Mouse (Mus musculus) hindbrain, embryonic 15.5 days (tissue): ENCODE results near the gene Ugt1a2. TPM values are rescaled to one million over a fixed set of nuclear protein-coding genes. Genes with fewer than 3 reads are reported as not detected.
A peak's percentile ranks its signal among the peaks of the same experiment; 100 is the strongest.

Experiments
- ATAC-seq: fragments of 200-750 bp; cut with Nextera tagmentation; 2 replicates; pipeline ENCODE4 v1.8.0; 2017; ENCODE audit warnings: low read depth, moderate number of reproducible peaks, moderate TSS enrichment; ENCODE audit not compliant: low FRiP score
- H3K27ac ChIP-seq: fragments of 300-500 bp; sonication (generic); replicated peaks from 2 replicates; pipeline ENCODE4 v1.5.1; 2015; ENCODE audit warnings: mild to moderate bottlenecking, inconsistent platforms
- H3K27me3 ChIP-seq: fragments of 300-500 bp; sonication (generic); 2 replicates; pipeline ENCODE4 v1.6.1; 2015; ENCODE audit warnings: control low read depth, inconsistent platforms
- H3K36me3 ChIP-seq: fragments of 300-500 bp; sonication (generic); 2 replicates; pipeline ENCODE4 v1.6.1; 2015; ENCODE audit warnings: control low read depth, inconsistent platforms
- H3K4me1 ChIP-seq: fragments of 300-500 bp; sonication (generic); replicated peaks from 2 replicates; pipeline ENCODE4 v1.6.1; 2015; ENCODE audit warnings: control low read depth, inconsistent platforms
- H3K4me2 ChIP-seq: fragments of 300-500 bp; sonication (generic); 2 replicates; pipeline ENCODE4 v1.6.1; 2015; ENCODE audit warnings: moderate library complexity, mild to moderate bottlenecking, inconsistent platforms
- H3K4me3 ChIP-seq: fragments of 300-500 bp; sonication (generic); 2 replicates; pipeline ENCODE4 v1.5.1; 2015; ENCODE audit warnings: mild to moderate bottlenecking, inconsistent platforms
- H3K9ac ChIP-seq: fragments of 300-500 bp; sonication (generic); 2 replicates; pipeline ENCODE4 v1.6.1; 2015; ENCODE audit warnings: inconsistent platforms
- H3K9me3 ChIP-seq: fragments of 300-500 bp; sonication (generic); 2 replicates; pipeline ENCODE4 v1.6.1; 2016; ENCODE audit warnings: control low read depth, inconsistent platforms
- WGBS: fragments of 180-500 bp; shearing (Covaris S2); methylation state at CpG from one replicate; pipeline ENCODE4 v1.1.7; 2015; 5-methylcytosine and 5-hydroxymethylcytosine counted together
- polyA plus RNA-seq: library from polyadenylated mRNA; unstranded; fragments of >200 nt; fragmentation: Nextera tagmentation; extraction: Ambion mirVana; gene quantifications from 2 replicates; pipeline ENCODE4 v1.2.1, GENCODE M21; 2015

Gene Ugt1a2
- polyA plus RNA-seq, 1 experiment from 2014 or later, result not detected

DNA sequence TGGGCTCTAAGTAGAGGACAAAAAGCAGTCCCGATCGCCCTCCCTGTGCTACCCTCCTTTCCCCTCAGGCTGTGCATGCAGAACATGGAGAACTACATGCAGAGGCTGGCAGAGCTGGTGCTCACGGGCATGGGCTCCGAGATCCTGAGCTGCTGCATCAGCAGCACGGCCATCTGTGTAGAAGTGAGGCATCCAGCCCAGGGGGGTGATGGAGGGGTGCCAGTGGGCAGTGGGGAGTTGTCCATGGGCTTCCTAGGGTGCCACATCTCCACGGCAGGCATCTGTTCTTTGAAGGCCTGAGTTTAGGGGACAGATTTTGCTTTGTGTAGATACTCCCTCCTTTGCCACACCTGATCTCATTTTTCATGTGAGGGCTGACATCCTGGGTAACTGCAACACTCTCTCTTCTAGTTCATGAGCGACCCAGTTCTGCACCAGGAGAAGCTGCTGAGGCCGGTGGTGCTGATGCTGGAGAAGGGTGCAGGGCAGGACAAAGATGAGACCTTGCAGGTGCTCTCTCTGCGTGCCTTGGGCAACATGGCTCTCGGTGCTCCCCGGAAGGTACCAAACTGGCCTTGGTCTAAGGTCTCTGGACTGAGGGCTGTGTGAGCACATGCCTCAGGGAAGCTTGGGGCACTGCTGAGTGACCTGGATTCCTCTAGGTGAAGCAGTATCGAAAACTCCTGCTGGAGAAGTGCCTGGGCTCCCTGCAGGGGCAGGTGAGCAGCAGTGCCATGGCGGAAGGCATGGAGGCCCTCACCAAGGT, 55.8 kb downstream of the Ugt1a2 start:
- no peak for ATAC-seq
- Histone ChIP-seq H3K9me3 (peaks cover 41% of the 10 kb centered on the region), H3K4me3 (no peak overlapping the region), H3K9ac (no peak overlapping the region), H3K27ac (no peak overlapping the region), H3K36me3 (peaks cover 5% of the 10 kb centered on the region; the same call in 1 of the 2 replicates), H3K4me2 (no peak overlapping the region), H3K27me3 (no peaks in the 10 kb centered on the region), H3K4me1 (no peaks in the 10 kb centered on the region)
- WGBS, result 79% methylated on average over 13 of the region's 13 CpGs

- Histone ChIP-seq H3K4me3 (no peak overlapping the region), H3K27ac (no peak overlapping the region), H3K36me3 (peaks cover 9% of the 10 kb centered on the region; the same call in 1 of the 2 replicates), H3K9me3 (peaks cover 38% of the 10 kb centered on the region), H3K27me3 (no peaks in the 10 kb centered on the region), H3K4me2 (no peak overlapping the region), H3K9ac (no peak overlapping the region), H3K4me1 (no peaks in the 10 kb centered on the region)
- no peak for ATAC-seq
- 83% methylated on average over 10 of the region's 10 CpGs for WGBS
Measured at GRCm38 (mm10) chr1:88256886-88257663, 56.7 kb downstream of the Ugt1a2 start.

- Histone ChIP-seq H3K4me1 (no peaks in the 10 kb centered on the region), H3K36me3 (peaks cover 13% of the 10 kb centered on the region), H3K9me3 (peaks cover 33% of the 10 kb centered on the region), H3K9ac (no peak overlapping the region), H3K4me2 (no peak overlapping the region), H3K4me3 (no peak overlapping the region), H3K27me3 (no peaks in the 10 kb centered on the region), H3K27ac (no peak overlapping the region)
- no peak for ATAC-seq
- WGBS, result 82% methylated on average over 6 of the region's 6 CpGs
Measured at GRCm38 (mm10) chr1:88257681-88258080, 57.3 kb downstream of the Ugt1a2 start.

GRCm38 (mm10) chr1:88258361-88258760, 58.0 kb downstream of the Ugt1a2 start:
- ATAC-seq, result no peak
- WGBS, result 64% methylated on average over 6 of the region's 6 CpGs
- H3K27me3 ChIP-seq, result no peaks in the 10 kb centered on the region
- no peak overlapping the region for H3K4me2 ChIP-seq
- no peak overlapping the region for H3K4me3 ChIP-seq
- no peak overlapping the region for H3K27ac ChIP-seq
- peaks cover 29% of the 10 kb centered on the region for H3K9me3 ChIP-seq
- H3K9ac ChIP-seq, result no peak overlapping the region
- H3K4me1 ChIP-seq, result no peaks in the 10 kb centered on the region
- peaks cover 20% of the 10 kb centered on the region for H3K36me3 ChIP-seq

- Histone ChIP-seq H3K27me3 (no peaks in the 10 kb centered on the region), H3K4me3 (no peak overlapping the region), H3K9ac (no peak overlapping the region), H3K9me3 (peaks cover 25% of the 10 kb centered on the region), H3K27ac (no peak overlapping the region), H3K36me3 (peaks cover 27% of the 10 kb centered on the region), H3K4me1 (no peaks in the 10 kb centered on the region), H3K4me2 (no peak overlapping the region)
- 77% methylated on average over 8 of the region's 8 CpGs for WGBS
- peak; percentile 6; the same call in 1 of the 2 replicates for ATAC-seq
Measured at GRCm38 (mm10) chr1:88258881-88259642, 58.7 kb downstream of the Ugt1a2 start.

DNA sequence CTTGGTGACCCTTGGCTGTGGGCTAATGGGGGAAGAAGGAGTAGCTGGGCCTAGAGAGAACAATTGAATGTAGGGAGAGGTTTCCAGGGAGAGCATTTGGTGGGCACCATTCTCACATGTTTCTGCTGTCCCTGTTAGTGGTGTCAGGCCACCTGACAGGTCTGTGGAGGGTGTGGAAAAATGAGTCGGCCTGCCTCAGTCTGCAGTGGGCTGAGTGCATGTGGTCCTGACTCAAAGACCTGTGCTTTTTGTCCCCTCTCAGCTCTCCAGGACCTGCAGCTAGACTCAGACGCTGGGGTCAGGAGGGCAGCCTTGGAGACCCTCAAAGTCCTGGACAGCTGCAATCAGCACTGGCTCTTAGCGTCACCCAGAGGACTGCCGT, 59.2 kb downstream of the Ugt1a2 start:
- ATAC-seq, result peak; percentile 5; the same call in 1 of the 2 replicates
- Histone ChIP-seq H3K27ac (no peak overlapping the region), H3K9ac (no peak overlapping the region), H3K4me1 (no peaks in the 10 kb centered on the region), H3K9me3 (peaks cover 21% of the 10 kb centered on the region), H3K36me3 (peaks cover 32% of the 10 kb centered on the region), H3K4me3 (no peak overlapping the region), H3K4me2 (no peak overlapping the region), H3K27me3 (no peaks in the 10 kb centered on the region)
- 73% methylated on average over 4 of the region's 4 CpGs for WGBS

GRCm38 (mm10) chr1:88260114-88260513, 59.7 kb downstream of the Ugt1a2 start:
- no peak overlapping the region for H3K27ac ChIP-seq
- H3K4me1 ChIP-seq, result no peaks in the 10 kb centered on the region
- no peak overlapping the region for H3K4me2 ChIP-seq
- peaks cover 37% of the 10 kb centered on the region for H3K36me3 ChIP-seq
- peaks cover 16% of the 10 kb centered on the region for H3K9me3 ChIP-seq
- H3K27me3 ChIP-seq, result no peaks in the 10 kb centered on the region
- H3K4me3 ChIP-seq, result no peak overlapping the region
- 81% methylated on average over 6 of the region's 6 CpGs for WGBS
- 0 out of 2 replicates have a peak, but pooled peaks have one; percentile 9 for ATAC-seq
- H3K9ac ChIP-seq, result no peak overlapping the region

DNA sequence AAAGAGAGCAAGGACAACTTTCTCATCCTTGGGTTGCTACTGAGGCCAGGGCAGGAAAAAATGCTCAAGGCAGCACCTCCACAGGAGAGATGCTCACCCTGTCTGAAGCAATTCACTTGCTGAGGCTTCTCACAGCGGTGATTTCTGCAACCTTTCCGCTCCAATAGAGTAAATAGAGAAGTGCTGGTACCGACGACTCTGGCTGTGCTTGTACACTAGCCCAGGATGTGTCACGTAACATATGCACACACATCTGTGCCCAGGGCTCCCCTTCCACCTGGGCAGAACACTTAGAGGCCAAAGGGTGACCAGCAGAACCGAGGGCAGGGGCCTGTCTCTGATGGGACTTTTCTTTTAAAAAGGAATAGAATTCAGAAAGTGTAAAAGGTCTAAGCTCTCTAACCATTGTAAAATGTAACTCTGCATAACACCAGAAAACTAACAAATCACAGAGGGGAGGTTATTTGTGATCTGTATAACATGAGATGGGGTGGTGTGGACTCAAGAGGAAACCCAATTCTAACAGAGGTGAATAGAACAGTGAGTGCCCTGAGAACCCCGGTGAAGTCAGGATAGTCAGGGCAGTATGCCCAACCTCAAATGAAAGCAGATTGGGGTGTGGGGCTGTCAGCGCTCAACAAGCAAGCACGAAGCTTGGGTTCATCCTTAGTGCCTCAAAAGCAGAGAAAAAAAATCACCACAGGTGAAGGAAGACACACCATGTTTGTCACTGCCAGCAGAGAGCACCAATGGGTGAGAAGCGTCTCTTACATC, 60.4 kb downstream of the Ugt1a2 start:
- Histone ChIP-seq H3K9ac (no peak overlapping the region), H3K36me3 (peaks cover 44% of the 10 kb centered on the region), H3K27me3 (no peaks in the 10 kb centered on the region), H3K27ac (no peak overlapping the region), H3K4me3 (no peak overlapping the region), H3K4me2 (no peak overlapping the region), H3K4me1 (no peaks in the 10 kb centered on the region), H3K9me3 (peaks cover 11% of the 10 kb centered on the region; the same call in 1 of the 2 replicates)
- ATAC-seq, result no peak
- 82% methylated on average over 10 of the region's 10 CpGs for WGBS

DNA sequence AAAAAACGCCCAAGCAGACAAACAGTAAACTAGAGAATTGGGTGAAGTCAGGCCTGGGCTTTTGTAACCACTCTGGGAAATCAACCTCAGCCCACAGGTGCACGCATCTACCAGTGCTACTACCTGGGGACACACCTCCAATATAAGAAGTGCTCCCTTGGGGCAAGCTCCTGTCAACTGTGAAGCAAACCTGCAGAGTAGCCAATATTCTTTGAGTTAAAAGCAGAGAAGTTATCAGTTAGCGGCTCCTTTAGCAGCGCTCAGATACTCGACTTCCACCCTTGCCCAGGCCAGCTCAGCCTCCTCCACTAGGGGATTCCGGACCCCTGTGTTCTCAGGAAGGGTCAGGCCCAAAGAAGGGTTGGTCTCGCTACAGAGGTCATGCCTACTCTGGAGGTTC, 61.3 kb downstream of the Ugt1a2 start:
- no peaks in the 10 kb centered on the region for H3K4me1 ChIP-seq
- H3K4me2 ChIP-seq, result no peak overlapping the region
- H3K36me3 ChIP-seq, result peaks cover 53% of the 10 kb centered on the region
- H3K9ac ChIP-seq, result no peak overlapping the region
- no peak for ATAC-seq
- 89% methylated on average over 7 of the region's 7 CpGs for WGBS
- no peaks in the 10 kb centered on the region for H3K27me3 ChIP-seq
- 0 out of 2 replicates have a peak, but pooled peaks cover 4% of the 10 kb centered on the region for H3K9me3 ChIP-seq
- H3K4me3 ChIP-seq, result no peak overlapping the region
- H3K27ac ChIP-seq, result no peak overlapping the region

GRCm38 (mm10) chr1:88262255-88262654, 61.9 kb downstream of the Ugt1a2 start:
- Histone ChIP-seq H3K27me3 (no peaks in the 10 kb centered on the region), H3K27ac (no peak overlapping the region), H3K9me3 (no peaks in the 10 kb centered on the region), H3K36me3 (peaks cover 59% of the 10 kb centered on the region), H3K4me1 (no peaks in the 10 kb centered on the region), H3K9ac (no peak overlapping the region), H3K4me2 (no peak overlapping the region), H3K4me3 (no peak overlapping the region)
- WGBS, result 78% methylated on average over 4 of the region's 4 CpGs
- ATAC-seq, result no peak

GRCm38 (mm10) chr1:88262961-88263360, 62.6 kb downstream of the Ugt1a2 start:
- WGBS, result 75% methylated on average over 6 of the region's 6 CpGs

More at GRCm38 (mm10) chr1:88262961-88263360, 62.6 kb downstream of the Ugt1a2 start:
- no peaks in the 10 kb centered on the region for H3K9me3 ChIP-seq
- no peaks in the 10 kb centered on the region for H3K4me1 ChIP-seq
- no peak overlapping the region for H3K9ac ChIP-seq
- no peak overlapping the region for H3K27ac ChIP-seq
- H3K4me2 ChIP-seq, result no peak overlapping the region
- no peaks in the 10 kb centered on the region for H3K27me3 ChIP-seq
- H3K4me3 ChIP-seq, result no peak overlapping the region
- no peak for ATAC-seq
- H3K36me3 ChIP-seq, result peaks cover 66% of the 10 kb centered on the region
